Mouse (Mus musculus) midbrain, embryonic 16.5 days (tissue): ENCODE results near the gene Krtap4-2. TPM values are rescaled to one million over a fixed set of nuclear protein-coding genes. Genes with fewer than 3 reads are reported as not detected.
"Not testable (repeated sequence)": the region's sequence is repeated elsewhere in the genome, so short reads cannot be mapped to it uniquely, and the experiment has no call there.

Experiments used
- ATAC-seq: fragments of 200-750 bp; cut with Nextera tagmentation; 2 replicates; pipeline ENCODE4 v1.8.0; 2017; ENCODE audit warnings: moderate TSS enrichment
- H3K27ac ChIP-seq: fragments of 300-500 bp; sonication (generic); 2 replicates; pipeline ENCODE4 v1.5.1; 2014; ENCODE audit warnings: mild to moderate bottlenecking, low read length, mixed read lengths
- H3K27me3 ChIP-seq: fragments of 300-500 bp; sonication (generic); 2 replicates; pipeline ENCODE4 v1.6.1; 2014; ENCODE audit warnings: low read depth, low read length, mixed read lengths; ENCODE audit not compliant: control insufficient read depth, insufficient read depth
- H3K36me3 ChIP-seq: fragments of 300-500 bp; sonication (generic); 2 replicates; pipeline ENCODE4 v1.6.1; 2014; ENCODE audit warnings: mild to moderate bottlenecking, low read length, moderate library complexity, mixed read lengths; ENCODE audit not compliant: control insufficient read depth, insufficient read depth
- H3K4me1 ChIP-seq: fragments of 300-500 bp; sonication (generic); 2 replicates; pipeline ENCODE4 v1.6.1; 2014; ENCODE audit warnings: mild to moderate bottlenecking, low read length, mixed read lengths; ENCODE audit not compliant: control insufficient read depth, insufficient read depth
- H3K4me2 ChIP-seq: fragments of 300-500 bp; sonication (generic); 2 replicates; pipeline ENCODE4 v1.6.1; 2014; ENCODE audit warnings: mild to moderate bottlenecking, low read length, mixed read lengths
- H3K4me3 ChIP-seq: fragments of 300-500 bp; sonication (generic); 2 replicates; pipeline ENCODE4 v1.5.1; 2014; ENCODE audit warnings: low read depth, mild to moderate bottlenecking, low read length, moderate library complexity, mixed read lengths
- H3K9ac ChIP-seq: fragments of 300-500 bp; sonication (generic); 2 replicates; pipeline ENCODE4 v1.6.1; 2014; ENCODE audit warnings: low read depth, low read length, mixed read lengths
- H3K9me3 ChIP-seq: fragments of 300-500 bp; sonication (generic); replicated peaks from 2 replicates; pipeline ENCODE4 v1.6.1; 2014; ENCODE audit warnings: mild to moderate bottlenecking, low read length, mixed read lengths; ENCODE audit not compliant: control insufficient read depth, poor library complexity, severe bottlenecking
- WGBS: fragments of 180-500 bp; shearing (Covaris S2); extraction: QIAGEN DNeasy Blood & Tissue Kit; methylation state at CpG from one replicate; pipeline ENCODE4 v1.1.7; 2014; 5-methylcytosine and 5-hydroxymethylcytosine counted together
- polyA plus RNA-seq: library from polyadenylated mRNA; unstranded; fragments of >200 nt; fragmentation: Nextera tagmentation; extraction: Ambion mirVana; gene quantifications from 2 replicates; pipeline ENCODE4 v1.2.1, GENCODE M21; 2015

Gene Krtap4-2
- polyA plus RNA-seq, 1 experiment from 2014 or later, result 0.25 TPM

GRCm38 (mm10) chr11:99644351-99644750 is 9.5 kb upstream of the Krtap4-2 start:
- Histone ChIP-seq H3K36me3 (no peaks in the 10 kb centered on the region), H3K9me3 (no peaks in the 10 kb centered on the region), H3K4me2 (no peak overlapping the region), H3K27ac (no peak overlapping the region), H3K27me3 (no peaks in the 10 kb centered on the region), H3K9ac (no peak overlapping the region), H3K4me3 (no peak overlapping the region), H3K4me1 (no peaks in the 10 kb centered on the region)
- no peak for ATAC-seq
- WGBS, result 73% methylated on average over 3 of the region's 3 CpGs

DNA sequence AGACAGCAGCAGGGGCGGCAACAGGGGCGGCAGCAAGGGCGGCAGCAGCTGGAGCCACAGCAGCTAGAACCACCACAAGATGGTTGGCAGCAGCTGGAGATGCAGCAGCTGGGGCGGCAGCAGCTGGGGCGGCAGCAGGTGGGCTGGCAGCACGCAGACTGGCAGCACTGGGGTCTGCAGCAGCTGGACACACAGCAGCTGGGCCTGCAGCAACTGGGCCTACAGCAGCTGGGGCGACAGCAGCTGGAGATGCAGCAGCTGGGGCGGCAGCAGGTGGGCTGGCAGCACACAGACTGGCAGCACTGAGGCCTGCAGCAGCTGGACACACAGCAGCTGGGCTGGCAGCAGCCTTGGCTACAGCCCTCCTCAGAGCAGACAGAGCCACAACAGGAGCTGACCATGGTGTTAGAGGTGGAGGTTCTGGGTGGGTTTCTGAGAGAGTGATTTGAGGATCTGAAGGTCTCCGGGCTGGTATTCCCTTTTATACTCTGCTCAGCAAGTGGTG is 8.8 kb upstream of the Krtap4-2 start, which contains the start of gene Krtap4-7:
Krtap4-7 (minus strand) TSS at position 455 of the 505 bp plus-strand sequence.
- not testable (repeated sequence) for H3K9ac ChIP-seq, H3K27ac ChIP-seq, H3K4me1 ChIP-seq, H3K4me3 ChIP-seq, H3K27me3 ChIP-seq, H3K4me2 ChIP-seq, ATAC-seq, H3K9me3 ChIP-seq, H3K36me3 ChIP-seq
- WGBS, result 84% methylated on average over 9 of the region's 9 CpGs

DNA sequence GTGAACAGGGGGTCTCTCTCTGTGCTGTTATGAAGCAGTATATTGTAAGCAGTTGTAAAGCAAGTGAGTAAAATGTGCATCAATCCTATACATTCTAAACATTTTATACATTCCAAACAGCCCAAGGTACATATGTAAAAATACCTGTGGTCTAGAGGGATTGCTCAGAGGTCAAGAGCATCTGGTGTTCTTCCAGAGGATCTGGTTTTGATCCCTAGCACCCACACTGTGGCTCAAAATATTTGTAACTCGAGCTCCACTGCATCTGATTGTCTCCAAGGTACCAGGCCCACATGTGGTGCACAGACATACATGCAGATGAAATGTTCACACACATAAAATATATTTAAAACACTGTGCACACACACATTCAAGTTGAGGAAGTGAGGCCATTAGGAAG is 6.0 kb upstream of the Krtap4-2 start:
- no peaks in the 10 kb centered on the region for H3K27me3 ChIP-seq
- no peaks in the 10 kb centered on the region for H3K9me3 ChIP-seq
- no peak overlapping the region for H3K4me3 ChIP-seq
- no peak overlapping the region for H3K9ac ChIP-seq
- 55% methylated on average over 1 of the region's 1 CpGs for WGBS
- no peak for ATAC-seq
- H3K36me3 ChIP-seq, result no peaks in the 10 kb centered on the region
- H3K4me1 ChIP-seq, result no peaks in the 10 kb centered on the region
- no peak overlapping the region for H3K4me2 ChIP-seq
- no peak overlapping the region for H3K27ac ChIP-seq

- Histone ChIP-seq H3K27me3 (no peaks in the 10 kb centered on the region), H3K9me3 (no peaks in the 10 kb centered on the region), H3K4me2 (no peak overlapping the region), H3K36me3 (no peaks in the 10 kb centered on the region), H3K27ac (no peak overlapping the region), H3K4me1 (no peaks in the 10 kb centered on the region), H3K9ac (no peak overlapping the region), H3K4me3 (no peak overlapping the region)
- 62% methylated on average over 1 of the region's 1 CpGs for WGBS
- no peak for ATAC-seq
Observed at GRCm38 (mm10) chr11:99637086-99637485, 2.2 kb upstream of the Krtap4-2 start.

DNA sequence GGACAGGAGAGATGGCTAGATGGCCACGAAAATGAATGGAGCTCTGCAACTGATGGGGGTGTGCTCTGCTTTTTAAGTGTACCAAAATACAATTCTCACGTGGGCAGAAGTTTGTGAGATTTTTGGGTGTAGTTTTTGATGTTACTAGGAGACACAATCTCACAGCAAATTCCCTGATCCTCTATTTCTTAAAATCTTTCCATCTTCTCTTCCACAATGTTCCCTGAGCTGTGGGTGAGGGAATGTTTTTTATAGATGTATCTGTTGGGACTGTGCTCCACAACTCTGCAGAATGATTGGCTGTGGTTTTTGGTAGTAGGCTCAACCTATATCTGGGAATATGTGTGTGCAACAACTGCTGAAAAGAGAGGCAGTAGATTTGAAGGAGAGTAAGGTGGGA is 1.6 kb downstream of the Krtap4-2 start:
- Histone ChIP-seq H3K36me3 (no peaks in the 10 kb centered on the region), H3K9ac (no peak overlapping the region), H3K4me3 (no peak overlapping the region), H3K27me3 (no peaks in the 10 kb centered on the region), H3K4me1 (no peaks in the 10 kb centered on the region), H3K4me2 (no peak overlapping the region), H3K27ac (no peak overlapping the region), H3K9me3 (no peaks in the 10 kb centered on the region)
- ATAC-seq, result no peak
- WGBS, result 75% methylated on average over 2 of the region's 2 CpGs

GRCm38 (mm10) chr11:99630890-99631289 is 4.0 kb downstream of the Krtap4-2 start:
- no peak overlapping the region for H3K4me3 ChIP-seq
- no peaks in the 10 kb centered on the region for H3K36me3 ChIP-seq
- H3K4me2 ChIP-seq, result no peak overlapping the region
- no peaks in the 10 kb centered on the region for H3K4me1 ChIP-seq
- no peak overlapping the region for H3K9ac ChIP-seq
- 79% methylated on average over 3 of the region's 3 CpGs for WGBS
- no peaks in the 10 kb centered on the region for H3K27me3 ChIP-seq
- no peaks in the 10 kb centered on the region for H3K9me3 ChIP-seq
- ATAC-seq, result no peak
- no peak overlapping the region for H3K27ac ChIP-seq

DNA sequence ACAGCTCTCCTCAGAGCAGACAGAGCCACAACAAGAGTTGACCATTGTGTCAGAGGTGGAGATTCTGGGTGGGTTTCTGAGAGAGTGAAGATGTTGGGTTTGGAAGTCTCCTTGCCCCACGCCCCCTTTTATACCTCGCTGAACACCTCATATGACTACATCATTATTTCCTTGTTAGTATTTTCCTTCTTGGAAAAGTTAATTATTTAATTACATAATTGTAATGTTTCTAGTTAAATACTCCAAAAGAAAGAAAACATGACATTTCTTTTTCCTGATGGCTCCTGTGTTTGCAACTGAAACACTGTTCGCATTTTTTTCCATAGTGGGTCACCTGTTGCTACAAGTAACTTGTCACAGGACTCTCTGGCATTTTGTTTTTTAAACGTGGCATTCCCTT is 6.7 kb downstream of the Krtap4-2 start, which contains the start of gene Krtap4-1:
Krtap4-1 (minus strand) TSS at position 101 of the 400 bp plus-strand sequence.
- Histone ChIP-seq H3K4me1 (no peaks in the 10 kb centered on the region), H3K4me2 (no peak within 1 kb of the TSS), H3K9ac (no peak within 1 kb of the TSS), H3K9me3 (no peaks in the 10 kb centered on the region), H3K27ac (no peak within 1 kb of the TSS), H3K27me3 (no peaks in the 10 kb centered on the region), H3K4me3 (no peak within 1 kb of the TSS), H3K36me3 (no peaks in the 10 kb centered on the region)
- ATAC-seq, result no peak
- WGBS, result 80% methylated on average over 4 of the region's 4 CpGs

DNA sequence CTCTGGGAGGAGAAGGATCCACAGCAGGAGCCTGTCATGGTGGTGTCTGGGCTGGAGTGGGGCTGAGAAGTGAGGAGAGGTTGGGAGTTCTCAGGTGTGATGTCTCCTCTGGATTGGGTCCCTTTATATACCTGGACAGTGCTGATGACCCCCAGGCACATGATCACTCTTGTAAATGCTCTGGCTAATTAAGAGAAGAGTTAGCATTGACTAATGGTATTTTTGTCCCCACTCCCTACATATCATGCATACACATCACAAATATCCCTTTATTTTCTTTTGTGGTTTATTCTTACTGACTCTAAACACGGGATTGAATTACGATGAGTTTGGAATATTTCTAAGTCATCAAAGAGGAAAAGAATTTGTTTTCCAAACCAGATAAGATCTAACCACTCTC is 14.5 kb downstream of the Krtap4-2 start, which contains the start of gene Gm11562:
Gm11562 (minus strand) TSS at position 101 of the 400 bp plus-strand sequence.
- Histone ChIP-seq H3K27ac (no peak within 1 kb of the TSS), H3K9ac (no peak within 1 kb of the TSS), H3K27me3 (no peaks in the 10 kb centered on the region), H3K4me1 (no peaks in the 10 kb centered on the region), H3K4me3 (no peak within 1 kb of the TSS), H3K4me2 (no peak within 1 kb of the TSS), H3K36me3 (no peaks in the 10 kb centered on the region), H3K9me3 (no peaks in the 10 kb centered on the region)
- WGBS, result 94% methylated on average over 2 of the region's 2 CpGs
- no peak for ATAC-seq

- ATAC-seq, result no peak
- Histone ChIP-seq H3K4me1 (no peaks in the 10 kb centered on the region), H3K9me3 (no peaks in the 10 kb centered on the region), H3K9ac (no peak within 1 kb of the TSS), H3K36me3 (no peaks in the 10 kb centered on the region), H3K27me3 (no peaks in the 10 kb centered on the region), H3K4me2 (no peak within 1 kb of the TSS), H3K27ac (no peak within 1 kb of the TSS), H3K4me3 (no peak within 1 kb of the TSS)
- WGBS, result 73% methylated on average over 3 of the region's 3 CpGs
Observed at GRCm38 (mm10) chr11:99614796-99615363, 20.0 kb downstream of the Krtap4-2 start, which contains the start of gene Krtap2-4. TSS of gene Krtap2-4 (minus strand) at chr11:99614846.
